Mouse (Mus musculus) adrenal gland (tissue): Measurements from ENCODE around the gene Gm10377.
"Not testable (repeated sequence)": the region's sequence is repeated elsewhere in the genome, so short reads cannot be mapped to it uniquely, and the experiment has no call there.

Experiments
- intact Hi-C: fragments of 180-260 bp; cut with DNase I; formaldehyde crosslinking; loops from one replicate; pipeline ENCODE4 v1.15.1; 2025
- long read RNA-seq, 2 experiments: library from polyadenylated mRNA; unstranded; transcript quantifications; one replicate each; pipeline ENCODE4 v2.0.0; 2020; ENCODE audit warnings: borderline replicate concordance in 1 of 2; ENCODE audit not compliant: insufficient replicate concordance in 1 of 2

Gm10377 gene
- long read RNA-seq, experiment 1: 0 reads
- long read RNA-seq, experiment 2: 0 reads

- intact Hi-C loops: not testable (repeated sequence)
Measured at GRCm38 (mm10) chr14:42797887-42798286, at the start of gene Gm10377. Gene Gm10377, minus strand, starts transcription at chr14:42797987.

- intact Hi-C loops: not testable (repeated sequence)
Measured at GRCm38 (mm10) chr14:42768721-42769120, 29.1 kb downstream of the Gm10377 start, which contains the start of gene Gm3015. Gene Gm3015, minus strand, starts transcription at chr14:42768821.
